Mouse (Mus musculus) forebrain, embryonic 12.5 days (tissue): ENCODE measurements around the gene Slc25a34. TPM values are rescaled to one million over a fixed set of nuclear protein-coding genes. Genes with fewer than 3 reads are reported as not detected.

ENCODE experiments used
- ATAC-seq: fragments of 200-750 bp; cut with Nextera tagmentation; 2 replicates; pipeline ENCODE4 v1.8.0; 2017; ENCODE audit warnings: moderate TSS enrichment; ENCODE audit not compliant: low FRiP score
- H3K27ac ChIP-seq: fragments of 300-500 bp; sonication (generic); 2 replicates; pipeline ENCODE4 v1.5.1; 2016; ENCODE audit warnings: mild to moderate bottlenecking
- H3K27me3 ChIP-seq: fragments of 300-500 bp; sonication (generic); 2 replicates; pipeline ENCODE4 v1.6.1; 2016; ENCODE audit warnings: mild to moderate bottlenecking
- H3K36me3 ChIP-seq: fragments of 300-500 bp; sonication (generic); replicated peaks from 2 replicates; pipeline ENCODE4 v1.6.1; 2016; ENCODE audit warnings: mild to moderate bottlenecking
- H3K4me1 ChIP-seq: fragments of 300-500 bp; sonication (generic); 2 replicates; pipeline ENCODE4 v1.6.1; 2016
- H3K4me2 ChIP-seq: fragments of 300-500 bp; sonication (generic); 2 replicates; pipeline ENCODE4 v1.6.1; 2016; ENCODE audit warnings: mild to moderate bottlenecking, moderate library complexity
- H3K4me3 ChIP-seq: fragments of 300-500 bp; sonication (generic); replicated peaks from 2 replicates; pipeline ENCODE4 v1.5.1; 2016; ENCODE audit warnings: mild to moderate bottlenecking
- H3K9ac ChIP-seq: fragments of 300-500 bp; sonication (generic); 2 replicates; pipeline ENCODE4 v1.6.1; 2016; ENCODE audit warnings: mild to moderate bottlenecking
- H3K9me3 ChIP-seq: fragments of 300-500 bp; sonication (generic); 2 replicates; pipeline ENCODE4 v1.6.1; 2016
- WGBS: fragments of 180-500 bp; shearing (Covaris S2); methylation state at CpG from one replicate; pipeline ENCODE4 v1.1.7; 2016; 5-methylcytosine and 5-hydroxymethylcytosine counted together
- polyA plus RNA-seq: library from polyadenylated mRNA; unstranded; fragments of >200 nt; fragmentation: Nextera tagmentation; extraction: Ambion mirVana; gene quantifications from 2 replicates; pipeline ENCODE4 v1.2.1, GENCODE M21; 2016

Gene Slc25a34
- polyA plus RNA-seq, 1 experiment from 2014 or later: not detected

DNA sequence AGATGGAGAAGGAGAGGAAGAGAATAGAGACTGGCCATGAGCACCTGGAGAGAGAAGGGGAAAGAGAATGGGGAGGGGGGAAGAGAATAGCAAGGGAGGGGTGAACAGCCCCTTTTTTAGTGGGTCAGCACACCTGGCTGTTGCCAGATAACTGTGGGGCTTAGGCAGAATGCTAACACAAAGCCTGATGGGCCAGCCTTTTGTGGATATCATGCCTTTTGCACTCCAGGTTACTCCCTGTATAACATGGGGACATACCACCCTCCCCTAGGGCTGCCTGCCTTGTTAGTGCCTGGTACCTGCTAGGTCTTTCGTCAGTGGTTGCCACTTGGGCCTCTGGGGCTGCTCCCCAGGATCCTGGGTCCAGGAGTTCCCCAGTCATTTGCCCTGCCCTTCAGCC lies 52.8 kb downstream of the Slc25a34 start:
- H3K36me3 ChIP-seq: no peaks in the 10 kb centered on the region

DNA sequence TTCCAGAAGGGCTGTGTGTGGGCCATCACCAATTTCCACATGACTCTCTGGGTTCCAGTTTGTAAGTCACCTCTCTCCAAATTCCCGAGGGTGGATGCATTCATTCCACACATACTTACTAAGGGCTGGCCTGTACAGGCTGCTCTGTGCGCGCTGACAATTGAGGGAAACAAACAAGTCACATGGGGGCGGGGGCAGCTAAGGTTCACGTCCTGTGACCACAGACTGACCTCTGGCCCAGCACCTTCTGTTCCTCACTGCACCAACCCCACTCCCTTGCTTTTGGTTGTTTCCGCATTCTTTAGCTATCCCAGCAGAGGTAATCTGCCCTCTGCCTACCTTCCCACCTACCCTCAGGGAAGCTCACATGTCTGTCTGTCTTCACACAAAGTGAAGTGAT lies 53.6 kb downstream of the Slc25a34 start:
- H3K4me2 ChIP-seq: no peak overlapping the region
- WGBS: 77% methylated on average over 6 of the region's 6 CpGs
- H3K9ac ChIP-seq: no peak overlapping the region
- no peak overlapping the region for H3K27ac ChIP-seq
- no peak for ATAC-seq
- no peaks in the 10 kb centered on the region for H3K27me3 ChIP-seq
- H3K36me3 ChIP-seq: no peaks in the 10 kb centered on the region
- H3K9me3 ChIP-seq: no peaks in the 10 kb centered on the region
- 0 out of 2 replicates have a peak, but pooled peaks cover 3% of the 10 kb centered on the region for H3K4me1 ChIP-seq
- H3K4me3 ChIP-seq: no peak overlapping the region

More for the DNA sequence above, 52.8 kb downstream of the Slc25a34 start:
- H3K4me3 ChIP-seq: no peak overlapping the region
- no peaks in the 10 kb centered on the region for H3K9me3 ChIP-seq
- no peak overlapping the region for H3K4me2 ChIP-seq
- no peaks in the 10 kb centered on the region for H3K27me3 ChIP-seq
- no peak overlapping the region for H3K27ac ChIP-seq
- no peaks in the 10 kb centered on the region for H3K4me1 ChIP-seq
- 74% methylated on average over 1 of the region's 1 CpGs for WGBS
- no peak for ATAC-seq
- H3K9ac ChIP-seq: no peak overlapping the region

DNA sequence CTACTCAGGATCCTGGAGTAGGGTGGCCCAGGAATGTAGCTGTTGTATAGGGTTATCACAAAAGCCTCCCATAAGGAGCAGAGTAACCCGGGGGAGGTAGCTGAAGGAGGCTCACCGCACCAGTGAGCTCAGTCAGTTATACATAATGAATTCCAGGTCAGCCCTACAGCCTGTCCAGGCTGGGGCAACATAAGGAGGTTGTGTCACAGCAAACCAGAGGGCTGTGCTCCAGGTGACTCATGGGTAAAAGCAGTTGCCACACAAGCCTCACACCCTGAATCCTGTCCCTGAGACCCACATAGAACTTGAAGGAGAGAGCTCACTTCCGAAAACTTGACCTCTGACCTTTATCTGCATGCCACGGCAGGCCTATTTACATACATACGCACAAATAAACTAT lies 54.7 kb downstream of the Slc25a34 start:
- Histone ChIP-seq H3K36me3 (no peaks in the 10 kb centered on the region), H3K4me2 (no peak overlapping the region), H3K27ac (no peak overlapping the region), H3K4me1 (0 out of 2 replicates have a peak, but pooled peaks cover 3% of the 10 kb centered on the region), H3K9ac (no peak overlapping the region), H3K4me3 (no peak overlapping the region), H3K27me3 (no peaks in the 10 kb centered on the region), H3K9me3 (no peaks in the 10 kb centered on the region)
- no peak for ATAC-seq
- 89% methylated on average over 5 of the region's 5 CpGs for WGBS

Other genes with a start within 250 kb of the Slc25a34 start
- not detected in 2 replicates for gene Clcnka, start 225.1 kb downstream of the Slc25a34 start, polyA plus RNA-seq
- not detected in 2 replicates for gene Clcnkb, start 207.8 kb downstream of the Slc25a34 start, polyA plus RNA-seq
- not detected in 2 replicates for gene Hspb7, start 203.0 kb downstream of the Slc25a34 start, polyA plus RNA-seq
- not detected in 2 replicates for gene Srarp, start 187.7 kb downstream of the Slc25a34 start, polyA plus RNA-seq
- 58.6 and 61.2 TPM in 2 replicates for gene Zbtb17, start 179.2 kb downstream of the Slc25a34 start, polyA plus RNA-seq
- 20.3 and 20.9 TPM in 2 replicates for gene Spen, start 85.2 kb downstream of the Slc25a34 start, polyA plus RNA-seq
- gene Fblim1, start 17.7 kb downstream of the Slc25a34 start, polyA plus RNA-seq: 17.3 and 19.8 TPM in 2 replicates
- gene Tmem82, start 5.2 kb downstream of the Slc25a34 start, polyA plus RNA-seq: 0.09 and 0.33 TPM in 2 replicates
- gene Plekhm2, start 41.1 kb upstream of the Slc25a34 start, polyA plus RNA-seq: 5.2 and 6.6 TPM in 2 replicates
- 0.31 and 1.0 TPM in 2 replicates for gene Rsc1a1, start 61.8 kb upstream of the Slc25a34 start, polyA plus RNA-seq
- gene Ddi2, start 99.6 kb upstream of the Slc25a34 start, polyA plus RNA-seq: 22.8 and 25.3 TPM in 2 replicates
- not detected in 2 replicates for gene Agmat, start 122.9 kb upstream of the Slc25a34 start, polyA plus RNA-seq
- 6.5 and 6.7 TPM in 2 replicates for gene Dnajc16, start 167.1 kb upstream of the Slc25a34 start, polyA plus RNA-seq
- gene Casp9, start 169.8 kb upstream of the Slc25a34 start, polyA plus RNA-seq: 20.1 and 20.4 TPM in 2 replicates
- not detected in 2 replicates for gene Cela2a, start 202.3 kb upstream of the Slc25a34 start, polyA plus RNA-seq
- gene Ctrc, start 222.5 kb upstream of the Slc25a34 start, polyA plus RNA-seq: not detected in 2 replicates